Mouse (Mus musculus) B cell, adult 67 days (primary cell): ENCODE data around the gene Lrrfip1. TPM values are rescaled to one million over a fixed set of nuclear protein-coding genes. Genes with fewer than 3 reads are reported as not detected.

Source experiments
- total RNA-seq, 2 experiments: library from RNA; stranded (reverse); gene quantifications; 4 replicates each; pipeline ENCODE4 v1.2.4; 2023

Gene Lrrfip1
- 100 to 1,000 TPM; 141 to 144 TPM for total RNA-seq

GRCm38 (mm10) chr1:90998268-90998890, at the start of gene Lrrfip1:
Gene Lrrfip1 (plus strand): TSS chr1:90998737.

DNA sequence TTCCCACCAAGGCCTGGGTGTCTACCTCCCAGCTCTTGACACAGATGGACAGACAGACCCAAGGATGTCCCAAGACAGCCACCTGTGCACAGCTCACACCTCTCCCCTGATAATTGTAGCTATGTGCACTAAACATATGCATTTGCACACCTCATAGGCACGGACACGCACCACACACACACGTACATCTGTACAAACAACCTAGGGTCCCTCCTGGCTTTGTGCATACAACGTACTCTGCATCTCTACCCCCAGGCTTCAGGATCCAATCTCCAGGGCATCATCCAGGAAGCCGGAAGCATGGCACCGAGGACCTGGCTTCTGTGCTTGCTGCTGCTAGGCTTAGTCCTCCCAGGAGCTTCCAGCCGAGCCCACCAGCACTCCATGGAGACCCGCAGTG, 45.7 kb upstream of the Lrrfip1 start, which contains the start of gene Prlh:
TSS of gene Prlh (plus strand) at position 301 of the 400 bp plus-strand sequence.

DNA sequence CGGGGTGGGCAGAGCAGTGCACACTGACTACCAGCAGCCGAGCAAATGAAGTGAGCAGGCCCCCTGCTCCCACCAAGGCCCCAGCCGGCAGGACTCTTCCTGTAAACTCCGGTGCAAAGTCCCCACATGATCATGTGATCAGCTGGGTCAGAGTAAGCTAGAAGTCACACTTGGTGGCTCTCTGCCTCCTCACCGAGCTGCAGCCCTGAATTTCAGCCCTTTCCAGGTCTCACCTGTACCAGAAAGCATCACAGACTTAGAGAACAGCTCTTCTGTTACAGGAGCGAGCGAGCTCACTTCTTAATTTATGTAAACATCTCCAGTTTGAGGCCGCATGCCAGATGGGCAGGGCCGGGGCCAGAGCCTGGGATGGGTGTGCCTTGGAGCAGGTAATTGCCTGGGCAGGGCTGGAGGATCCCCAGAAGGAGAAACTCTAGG, 29.2 kb upstream of the Lrrfip1 start, which contains the start of gene Rab17:
TSS of gene Rab17 (minus strand) at position 315 of the 438 bp plus-strand sequence.

GRCm38 (mm10) chr1:91144813-91145212, 146.3 kb downstream of the Lrrfip1 start, which contains the start of gene Rbm44:
Gene Rbm44 (plus strand): TSS chr1:91145089.

Other genes starting within 250 kb of the Lrrfip1 start
- gene Col6a3, start 154.8 kb upstream of the Lrrfip1 start, total RNA-seq, result not detected
- not detected for gene Mlph, start 83.7 kb upstream of the Lrrfip1 start, total RNA-seq
- gene Prlh, start 45.6 kb upstream of the Lrrfip1 start, total RNA-seq, result not detected
- gene Rab17, start 29.1 kb upstream of the Lrrfip1 start, total RNA-seq, result not detected
- 1 to 10 TPM; 1.8 to 2.7 TPM for gene Rbm44, start 146.4 kb downstream of the Lrrfip1 start, total RNA-seq
- under 1 TPM in 1 of 2 experiments, not detected in 1; 0.23 TPM for gene Ramp1, start 181.1 kb downstream of the Lrrfip1 start, total RNA-seq